Mouse (Mus musculus) forebrain, embryonic 11.5 days (tissue): ENCODE results near the gene Cmtm2b. TPM values are rescaled to one million over a fixed set of nuclear protein-coding genes. Genes with fewer than 3 reads are reported as not detected.

Experiments
- ATAC-seq: fragments of 200-750 bp; cut with Nextera tagmentation; replicated peaks from 2 replicates; pipeline ENCODE4 v1.8.0; 2017; ENCODE audit warnings: moderate TSS enrichment; ENCODE audit not compliant: low FRiP score
- DNase-seq: peaks from one replicate; pipeline ENCODE4 v3.0.0-alpha.2; 2017; ENCODE audit warnings: low spot score
- H3K27ac ChIP-seq: fragments of 300-500 bp; sonication (generic); 2 replicates; pipeline ENCODE4 v1.5.1; 2014; ENCODE audit warnings: low read depth, low read length
- H3K27me3 ChIP-seq: fragments of 300-500 bp; sonication (generic); 2 replicates; pipeline ENCODE4 v1.6.1; 2014; ENCODE audit warnings: mild to moderate bottlenecking, low read length, mixed read lengths; ENCODE audit not compliant: control insufficient read depth, insufficient read depth
- H3K36me3 ChIP-seq: fragments of 300-500 bp; sonication (generic); 2 replicates; pipeline ENCODE4 v1.6.1; 2014; ENCODE audit warnings: mild to moderate bottlenecking, low read length, moderate library complexity, mixed read lengths; ENCODE audit not compliant: control insufficient read depth, insufficient read depth
- H3K4me1 ChIP-seq: fragments of 300-500 bp; sonication (generic); replicated peaks from 2 replicates; pipeline ENCODE4 v1.6.1; 2014; ENCODE audit warnings: low read length, mixed read lengths; ENCODE audit not compliant: control insufficient read depth, insufficient read depth
- H3K4me2 ChIP-seq: fragments of 300-500 bp; sonication (generic); 2 replicates; pipeline ENCODE4 v1.6.1; 2014; ENCODE audit warnings: low read depth, mild to moderate bottlenecking, low read length, moderate library complexity, mixed read lengths; ENCODE audit not compliant: severe bottlenecking
- H3K4me3 ChIP-seq: fragments of 300-500 bp; sonication (generic); 2 replicates; pipeline ENCODE4 v1.5.1; 2014; ENCODE audit warnings: low read depth, low read length
- H3K9ac ChIP-seq: fragments of 300-500 bp; sonication (generic); 2 replicates; pipeline ENCODE4 v1.6.1; 2014; ENCODE audit warnings: low read length
- H3K9me3 ChIP-seq: fragments of 300-500 bp; sonication (generic); 2 replicates; pipeline ENCODE4 v1.6.1; 2016; ENCODE audit warnings: low read length, mixed read lengths; ENCODE audit not compliant: control insufficient read depth
- WGBS: fragments of 180-500 bp; shearing (Covaris S2); extraction: QIAGEN DNeasy Blood & Tissue Kit; methylation state at CpG from one replicate; pipeline ENCODE4 v1.1.7; 2014; 5-methylcytosine and 5-hydroxymethylcytosine counted together
- polyA plus RNA-seq: library from polyadenylated mRNA; unstranded; fragments of >200 nt; fragmentation: Nextera tagmentation; extraction: Ambion mirVana; gene quantifications from 2 replicates; pipeline ENCODE4 v1.2.1, GENCODE M21; 2014

Gene Cmtm2b
- polyA plus RNA-seq, 1 experiment from 2014 or later = not detected

DNA sequence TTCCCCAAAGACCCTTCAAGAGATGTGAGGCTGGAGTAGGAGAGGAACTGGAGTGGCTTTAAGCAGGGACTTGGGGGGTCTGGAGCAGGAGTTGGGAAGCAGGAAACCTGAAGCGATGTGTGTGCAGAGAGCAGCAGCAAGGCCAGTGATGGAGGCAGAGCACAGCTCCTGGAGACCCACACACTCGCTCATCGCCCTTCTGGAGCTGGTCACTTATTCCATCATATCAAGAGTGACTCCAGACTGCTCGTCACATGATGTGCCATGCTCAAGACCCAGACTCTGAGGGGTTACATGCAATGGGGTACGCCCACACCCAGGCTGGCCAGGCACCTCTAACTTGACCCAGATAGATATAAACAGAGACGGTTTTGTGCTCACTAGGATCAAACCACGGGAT, 58.2 kb downstream of the Cmtm2b start:
- no peaks in the 10 kb centered on the region for H3K27me3 ChIP-seq
- no peak overlapping the region for H3K4me3 ChIP-seq
- H3K36me3 ChIP-seq = no peaks in the 10 kb centered on the region
- WGBS = 91% methylated on average over 7 of the region's 7 CpGs
- DNase-seq (no peak), ATAC-seq (no peak)
- peaks cover 6% of the 10 kb centered on the region; the same call in 1 of the 2 replicates for H3K4me1 ChIP-seq
- H3K9ac ChIP-seq = no peak overlapping the region
- H3K9me3 ChIP-seq = no peaks in the 10 kb centered on the region
- no peak overlapping the region for H3K27ac ChIP-seq
- H3K4me2 ChIP-seq = no peak overlapping the region

Other genes with a start within 250 kb of the Cmtm2b start
- 13.2 and 15.9 TPM in 2 replicates for gene Cdh5, start 220.6 kb upstream of the Cmtm2b start, polyA plus RNA-seq
- gene Bean1, start 151.8 kb upstream of the Cmtm2b start, polyA plus RNA-seq = 0.16 and 0.19 TPM in 2 replicates
- gene Tk2, start 73.7 kb upstream of the Cmtm2b start, polyA plus RNA-seq = 30.1 and 32.2 TPM in 2 replicates
- gene Cklf, start 71.4 kb upstream of the Cmtm2b start, polyA plus RNA-seq = 43.3 and 44.3 TPM in 2 replicates
- gene Cmtm2a, start 29.0 kb upstream of the Cmtm2b start, polyA plus RNA-seq = not detected in 2 replicates
- gene Gm45711, start 12.1 kb upstream of the Cmtm2b start, polyA plus RNA-seq = not detected in 2 replicates
- gene Cmtm1, start 12.1 kb upstream of the Cmtm2b start, polyA plus RNA-seq = not detected in 2 replicates
- gene Gm11020, start 663 bp upstream of the Cmtm2b start, polyA plus RNA-seq = not detected in 2 replicates
- 66.8 and 70.9 TPM in 2 replicates for gene Cmtm3, start 17.2 kb downstream of the Cmtm2b start, polyA plus RNA-seq
- 3.3 and 3.6 TPM in 2 replicates for gene Cmtm4, start 73.6 kb downstream of the Cmtm2b start, polyA plus RNA-seq
- 101 and 105 TPM in 2 replicates for gene Dync1li2, start 120.8 kb downstream of the Cmtm2b start, polyA plus RNA-seq
- gene Terb1, start 187.7 kb downstream of the Cmtm2b start, polyA plus RNA-seq = 0.15 and 0.17 TPM in 2 replicates
- gene Nae1, start 212.4 kb downstream of the Cmtm2b start, polyA plus RNA-seq = 132 and 147 TPM in 2 replicates
- gene Car7, start 212.5 kb downstream of the Cmtm2b start, polyA plus RNA-seq = 0.63 and 0.79 TPM in 2 replicates